Mouse (Mus musculus) monocyte, adult 2 months (primary cell): ENCODE data around the gene Sirt7.
A peak's percentile ranks its signal among the peaks of the same experiment; 100 is the strongest.

Experiments used
- DNase-seq, 2 experiments: peaks; one replicate each; pipeline ENCODE4 v3.0.0; 2022; ENCODE audit warnings: low spot score in 2 of 2, low read depth in 1 of 2

Gene Sirt7

DNA sequence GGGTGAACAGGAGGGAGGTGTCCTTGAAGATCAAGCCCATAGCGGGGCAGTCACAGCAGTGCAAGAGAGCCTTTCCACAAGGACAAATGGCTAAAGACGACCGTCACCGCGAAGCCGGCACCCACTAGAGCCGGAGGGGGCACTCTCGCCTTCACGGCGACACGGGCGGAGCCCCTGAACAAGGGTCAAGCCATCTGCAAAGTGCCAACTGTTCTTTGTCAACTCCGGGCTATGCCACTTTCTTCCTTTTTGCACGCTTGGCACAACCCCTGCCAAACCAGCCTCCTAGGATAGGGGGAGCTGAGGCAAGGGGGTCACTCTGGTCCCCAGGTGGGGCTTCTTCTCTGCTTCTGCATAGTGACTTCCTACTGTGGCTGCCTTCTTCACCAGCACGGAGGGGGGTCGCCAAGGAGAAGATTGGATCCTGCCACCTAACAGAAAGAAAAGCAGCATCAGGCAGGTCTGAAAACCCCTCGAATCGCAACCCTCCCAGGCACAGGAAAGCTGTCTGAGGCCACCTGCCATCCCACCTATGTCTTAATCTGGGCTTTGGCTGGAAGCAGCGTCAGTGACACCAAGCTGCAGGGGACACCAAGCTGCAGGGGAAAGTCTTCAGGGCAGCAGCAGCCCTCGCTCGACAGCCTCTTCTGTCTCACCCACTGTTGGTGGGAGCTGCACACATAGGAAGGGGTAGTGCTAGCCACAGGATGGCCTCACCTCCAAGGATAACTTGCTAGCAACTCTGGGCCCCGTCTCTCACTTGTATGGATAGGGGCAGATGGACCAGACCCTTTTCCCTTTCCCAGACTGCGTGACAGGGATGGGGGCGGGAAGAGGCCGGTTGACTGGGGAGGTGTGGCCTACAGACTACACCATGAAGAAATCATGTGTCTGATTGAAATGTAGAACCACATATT lies 6.2 kb downstream of the Sirt7 start:
- DNase-seq, result no peak

DNA sequence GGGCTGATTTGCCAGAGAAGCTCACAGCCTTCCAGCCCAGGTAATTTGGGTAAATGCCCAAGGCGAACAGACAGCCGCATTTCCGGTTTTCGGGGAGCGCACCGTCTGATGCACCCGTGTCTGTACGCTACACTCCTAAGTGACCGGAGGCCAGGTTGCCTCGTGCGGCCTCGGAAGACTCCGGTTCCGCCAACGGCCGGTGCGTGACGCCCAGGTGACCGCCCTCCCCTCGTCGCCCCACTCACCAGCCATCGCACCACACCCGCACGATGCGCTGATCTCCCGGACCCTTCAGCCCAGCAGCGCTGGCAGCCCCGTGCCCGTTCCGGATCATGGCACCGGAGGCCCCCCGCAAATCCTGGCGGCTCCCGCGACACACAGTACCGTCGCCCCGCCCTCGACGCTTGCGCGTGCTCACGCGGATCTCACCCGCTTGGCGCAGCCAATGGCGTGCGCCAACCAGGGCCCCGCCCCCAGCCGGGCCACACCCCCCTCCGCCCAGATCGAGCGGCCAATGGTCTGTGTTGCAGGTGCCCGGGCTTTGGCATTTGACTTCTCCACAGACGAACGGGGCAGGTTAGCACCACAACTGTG lies 7.4 kb downstream of the Sirt7 start, which contains the start of gene Pcyt2:
Gene Pcyt2, minus strand, starts transcription at position 418 of the 594 bp plus-strand sequence.
- DNase-seq, result peak; percentile 60 to 84

DNA sequence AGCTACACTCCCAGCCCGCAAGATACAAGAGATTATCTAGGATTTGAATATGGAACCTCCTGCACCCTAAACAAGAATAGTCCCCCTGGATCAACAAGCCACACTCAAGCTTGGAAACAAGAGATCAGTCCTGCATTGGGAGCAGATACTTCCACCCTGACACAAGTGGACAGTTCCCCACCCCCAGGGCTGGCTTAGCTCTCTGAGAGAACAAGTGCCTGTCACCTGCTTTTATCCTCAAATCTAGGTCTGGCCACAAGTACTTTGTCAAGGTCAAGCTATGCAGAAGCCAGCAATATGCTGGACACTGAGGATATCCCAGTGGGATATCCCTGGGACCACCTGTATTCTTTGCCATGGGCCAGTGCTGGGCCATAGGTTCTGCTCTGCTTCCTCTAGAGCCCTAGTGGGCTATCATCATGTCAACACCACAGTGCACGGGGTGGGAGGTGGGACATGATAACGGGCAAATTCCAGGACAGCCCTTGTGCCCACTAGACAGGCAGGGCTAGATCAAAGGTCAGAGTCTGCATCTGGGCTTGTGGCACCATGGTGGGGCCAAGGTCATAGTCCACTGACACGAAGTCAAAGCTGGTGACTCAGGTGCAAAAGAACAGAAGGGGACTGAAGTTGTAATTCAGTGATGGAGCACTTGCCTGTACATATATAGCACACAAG lies 8.3 kb downstream of the Sirt7 start:
- no peak for DNase-seq

DNA sequence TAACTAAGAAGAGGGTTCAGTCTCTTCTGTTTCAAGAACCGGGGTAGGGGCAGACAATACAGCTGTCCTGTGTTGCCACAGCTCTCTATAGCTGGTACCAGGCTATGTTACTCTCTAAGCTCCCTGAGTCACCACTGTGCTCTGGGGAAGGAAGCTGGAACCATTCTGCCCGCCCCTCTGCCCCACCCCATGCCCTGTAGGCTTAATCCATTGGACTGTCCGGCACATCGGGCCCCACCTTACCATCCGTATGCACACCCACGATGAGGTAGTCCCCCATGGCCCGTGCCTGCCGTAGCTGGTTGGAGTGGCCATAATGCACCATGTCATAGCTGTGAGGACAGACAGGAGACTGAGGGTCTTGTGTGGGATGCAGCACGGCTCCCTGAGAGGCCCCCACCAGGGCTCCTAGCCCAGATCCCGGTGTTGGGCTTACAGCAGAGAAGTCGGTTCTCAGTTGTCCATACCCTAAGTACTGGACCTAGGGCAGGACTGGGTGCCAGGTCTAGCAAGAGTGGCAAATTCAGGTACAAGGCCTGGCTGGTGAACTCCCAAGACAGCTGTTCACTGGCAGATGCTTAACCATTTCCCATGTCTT lies 9.3 kb downstream of the Sirt7 start:
- no peak for DNase-seq

DNA sequence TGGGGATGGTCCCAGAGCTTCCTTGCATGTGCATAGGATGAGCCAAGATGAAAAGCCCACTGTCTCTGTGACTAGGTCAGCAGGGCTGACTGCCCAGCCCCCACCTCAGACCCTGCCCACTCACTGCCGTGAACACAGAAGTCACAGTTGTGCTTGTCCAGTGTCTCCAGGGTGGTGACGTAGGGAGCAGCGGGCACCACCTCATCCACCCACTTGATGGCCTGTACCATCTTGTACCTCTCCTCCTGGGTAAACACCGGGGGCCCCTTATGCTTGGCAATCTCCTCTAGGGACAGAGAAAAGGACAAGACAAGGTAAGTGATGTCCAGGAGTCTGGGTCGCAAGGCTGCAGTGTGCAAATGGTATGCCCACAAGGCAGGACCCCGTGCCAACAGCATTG lies 9.9 kb downstream of the Sirt7 start:
- no peak for DNase-seq

DNA sequence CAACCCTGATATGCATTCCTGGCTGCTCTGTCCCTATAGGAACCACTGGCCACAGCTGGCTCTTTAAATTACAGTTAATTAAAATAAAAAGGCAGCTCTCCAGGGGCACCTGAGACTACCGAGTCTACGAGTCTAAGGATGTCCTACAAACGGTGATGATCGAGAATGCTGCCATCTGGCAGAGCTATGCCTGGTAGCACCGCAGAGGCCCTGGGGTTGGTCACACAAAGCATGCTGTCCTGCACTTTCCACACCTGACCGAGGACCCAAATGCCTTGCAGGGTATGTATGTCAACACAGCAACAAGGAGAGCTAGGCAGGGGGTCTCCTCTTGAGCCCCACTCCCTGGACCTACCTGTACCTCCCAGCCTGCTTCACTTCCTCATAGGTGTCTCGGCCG lies 11.1 kb downstream of the Sirt7 start:
- no peak for DNase-seq

DNA sequence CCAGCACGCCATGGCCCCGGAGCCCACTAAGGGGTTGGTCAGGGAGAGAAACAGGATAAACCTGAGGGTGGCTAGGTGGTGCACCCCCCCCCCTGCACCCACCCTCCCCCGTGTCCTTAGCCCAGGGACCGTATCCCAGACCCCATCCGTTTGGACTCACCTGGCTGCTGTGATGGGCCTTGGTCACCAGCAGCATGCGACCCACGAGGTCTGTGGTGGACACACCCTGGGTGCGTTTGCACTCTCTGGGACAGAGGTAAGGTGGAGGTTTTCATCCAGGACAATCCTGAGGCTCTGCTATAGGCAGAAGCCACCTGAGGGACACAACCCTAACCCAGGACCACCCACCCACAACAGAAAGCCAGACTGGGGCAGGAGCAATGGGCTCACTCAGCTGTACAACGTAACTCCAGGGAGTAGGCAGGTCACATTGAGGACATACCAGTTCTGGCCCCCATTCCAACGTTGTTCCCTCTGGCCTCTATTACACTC lies 11.5 kb downstream of the Sirt7 start:
- DNase-seq, result no peak

DNA sequence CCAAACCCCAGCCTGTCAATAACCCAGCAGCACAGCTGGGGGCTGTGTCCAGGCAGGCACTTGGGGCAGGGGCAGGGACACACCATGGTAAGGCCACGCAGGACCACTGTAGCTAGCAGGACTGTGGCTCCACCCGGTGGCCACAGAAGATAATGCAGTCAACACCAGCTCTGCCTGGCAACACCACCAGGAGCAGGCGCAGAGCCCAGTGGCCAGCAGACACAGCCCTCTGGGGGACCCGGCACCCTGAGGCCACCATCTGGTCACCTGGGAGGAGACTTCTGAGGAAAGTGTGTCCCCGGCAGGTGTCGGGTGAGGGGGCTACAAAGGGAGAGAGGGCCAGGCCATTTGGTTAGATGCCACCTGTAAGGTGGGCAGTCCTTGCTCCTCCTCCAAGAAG lies 12.3 kb downstream of the Sirt7 start:
- peak in 1 of 2 experiments; percentile 64 for DNase-seq

DNA sequence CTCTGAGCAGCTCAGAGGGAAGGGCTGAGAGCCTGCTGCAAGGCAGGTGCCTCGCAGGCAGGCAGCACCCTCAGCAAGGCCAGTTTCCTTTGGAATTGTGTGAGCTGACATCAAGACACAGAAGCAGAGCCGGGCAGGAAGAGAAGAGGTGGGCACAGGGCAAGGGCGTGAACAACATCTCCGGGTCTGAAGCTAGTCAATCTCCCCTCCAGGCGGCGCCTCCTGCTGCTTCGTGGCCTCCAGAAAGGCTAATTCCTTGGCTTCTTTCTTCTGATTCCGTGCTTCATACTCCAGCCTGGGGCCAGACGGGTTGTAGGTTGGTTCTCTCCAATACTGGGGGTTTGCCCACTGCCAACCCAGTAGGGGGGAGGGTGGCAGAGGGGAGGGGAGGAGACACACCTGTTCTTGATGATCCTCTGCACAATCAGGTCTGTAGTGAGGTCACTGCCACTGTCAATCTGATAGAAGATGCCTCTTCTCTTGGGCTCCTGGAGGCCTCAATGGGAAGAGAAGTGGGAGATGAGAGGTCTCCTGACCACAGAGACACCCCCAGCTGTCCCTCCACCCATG lies 14.5 kb downstream of the Sirt7 start:
- no peak for DNase-seq

DNA sequence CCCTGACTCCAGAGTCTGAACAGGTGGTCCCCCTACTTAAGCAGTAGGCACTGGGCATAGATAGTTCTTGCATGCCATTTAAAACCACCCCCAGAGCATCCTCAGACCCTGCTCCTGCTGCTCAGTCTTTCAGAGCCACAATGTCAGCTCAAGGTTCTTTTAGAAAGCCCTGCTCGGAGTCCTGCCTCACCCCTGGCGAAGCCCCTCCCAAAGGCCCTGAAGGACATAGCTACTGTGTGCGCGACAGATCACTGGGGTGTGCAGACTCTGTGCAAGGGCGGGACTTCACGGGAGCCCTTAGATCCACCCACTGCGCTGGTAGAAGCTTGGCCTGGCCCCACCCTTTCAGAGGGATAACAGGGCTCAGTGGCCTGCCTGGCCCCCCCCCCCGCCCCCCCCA lies 15.8 kb downstream of the Sirt7 start:
- no peak for DNase-seq

DNA sequence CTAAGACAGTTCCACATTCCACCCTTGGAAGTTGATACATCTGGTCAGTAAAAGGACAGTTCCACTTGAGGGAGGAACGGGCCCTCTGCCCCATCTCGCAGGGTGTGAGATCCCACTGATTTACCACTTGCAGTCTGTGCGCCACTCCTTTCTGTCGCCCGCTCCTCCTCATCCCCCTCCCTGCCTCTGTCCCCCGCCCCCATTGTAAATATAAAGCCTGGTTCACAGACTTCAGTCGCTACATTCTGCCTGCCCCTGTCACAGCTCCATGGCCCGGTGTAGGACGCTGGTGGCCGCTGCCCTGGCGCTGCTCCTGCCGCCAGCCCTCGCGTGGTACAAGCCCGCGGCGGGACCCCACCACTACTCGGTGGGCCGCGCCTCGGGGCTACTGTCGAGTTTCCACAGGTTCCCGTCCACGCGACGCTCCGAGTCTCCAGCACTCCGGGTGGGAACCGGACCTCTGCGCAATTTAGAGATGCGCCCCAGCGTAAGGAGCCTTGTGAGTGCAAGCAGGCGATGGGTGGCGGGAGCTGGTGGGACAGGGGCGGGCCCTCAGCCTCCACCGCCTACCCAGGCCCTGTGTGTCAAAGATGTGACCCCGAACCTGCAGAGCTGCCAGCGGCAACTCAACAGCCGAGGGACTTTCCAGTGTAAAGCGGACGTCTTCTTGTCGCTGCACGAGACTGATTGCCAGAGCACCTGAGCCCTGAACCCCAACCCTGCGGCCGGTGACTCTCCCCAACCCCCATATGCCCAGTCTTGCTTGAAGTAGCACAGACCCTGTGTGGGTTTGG lies 16.6 kb downstream of the Sirt7 start, which contains the start of gene Npb:
Gene Npb, plus strand, starts transcription at position 237 of the 794 bp plus-strand sequence.
- no peak for DNase-seq

DNA sequence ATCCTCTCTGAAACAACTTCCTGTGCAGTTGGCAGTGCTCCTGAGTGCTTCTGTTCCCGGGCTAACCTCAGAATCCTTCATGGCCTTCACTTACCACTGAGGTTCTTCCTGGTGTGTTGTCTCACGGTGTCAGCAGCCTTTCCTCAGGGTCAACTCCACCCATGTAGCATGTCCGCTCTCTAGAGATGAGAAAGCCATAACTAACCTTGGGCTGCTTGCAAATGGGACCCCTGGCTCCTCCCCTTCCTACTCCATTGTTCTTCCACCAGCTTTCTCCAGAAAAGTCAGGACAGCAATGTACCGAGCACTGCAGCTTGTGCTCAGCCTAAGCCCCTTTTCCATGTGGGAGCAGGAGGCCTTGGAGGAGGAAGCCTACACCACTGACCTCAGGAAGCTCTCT lies 18.3 kb downstream of the Sirt7 start:
- no peak for DNase-seq

DNA sequence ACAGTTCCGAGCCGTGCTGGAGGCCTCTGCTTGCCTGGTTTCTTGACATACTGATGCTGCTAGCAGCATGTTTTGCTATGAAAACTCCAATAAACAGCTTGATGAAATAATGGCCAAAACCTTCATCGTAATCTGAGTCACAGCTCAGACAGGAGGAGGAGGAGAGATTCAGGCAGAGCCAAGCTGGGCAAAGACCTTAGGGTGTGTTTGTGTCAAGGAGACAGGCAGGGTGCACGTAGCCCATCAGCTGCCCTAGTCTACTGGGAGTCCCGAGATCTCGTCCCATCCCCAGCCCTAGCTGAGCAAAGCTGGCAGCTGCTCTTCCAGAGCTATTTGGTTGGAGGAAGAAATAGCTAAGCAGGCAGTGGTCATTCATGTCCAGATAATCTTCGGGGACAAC lies 19.4 kb downstream of the Sirt7 start:
- DNase-seq, result no peak

DNA sequence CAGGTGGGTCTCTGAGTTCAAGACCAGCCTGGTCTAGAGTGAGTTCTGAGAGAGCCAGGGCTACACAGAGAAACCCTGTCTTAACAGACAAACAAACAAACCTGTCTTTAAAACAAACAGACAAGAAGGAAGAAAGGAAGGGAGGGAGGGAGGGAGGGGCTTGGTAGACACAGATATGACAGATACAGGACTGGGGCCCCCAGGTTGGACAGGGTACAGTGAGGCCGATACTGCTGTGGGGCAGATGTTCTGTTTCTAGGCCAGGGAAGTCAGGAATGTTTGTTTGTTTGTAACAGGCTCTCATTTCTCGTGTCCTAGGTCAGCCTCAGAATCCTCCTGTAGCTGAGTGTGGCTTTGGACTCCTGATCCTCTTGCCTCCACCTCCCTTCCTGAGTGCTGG lies 21.5 kb downstream of the Sirt7 start:
- no peak for DNase-seq

DNA sequence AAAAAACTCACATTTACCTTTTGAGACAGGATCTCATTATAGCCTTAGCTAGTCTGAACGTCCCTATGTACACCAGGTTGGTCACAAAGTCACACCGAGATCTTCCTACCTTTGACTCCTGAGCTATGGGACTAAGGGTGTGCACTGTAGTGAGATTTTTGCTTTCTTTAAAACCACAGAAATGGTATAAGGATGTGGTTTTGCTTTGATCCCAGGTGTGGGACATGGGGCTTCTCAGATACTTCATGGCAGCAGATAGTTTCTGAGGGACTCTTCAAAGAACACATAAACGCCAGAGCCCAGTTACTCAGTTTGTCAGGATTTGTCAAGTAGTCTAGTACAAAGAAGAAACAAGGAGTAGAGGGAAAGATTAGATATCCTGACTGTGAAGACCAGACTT lies 24.3 kb downstream of the Sirt7 start:
- DNase-seq, result no peak

DNA sequence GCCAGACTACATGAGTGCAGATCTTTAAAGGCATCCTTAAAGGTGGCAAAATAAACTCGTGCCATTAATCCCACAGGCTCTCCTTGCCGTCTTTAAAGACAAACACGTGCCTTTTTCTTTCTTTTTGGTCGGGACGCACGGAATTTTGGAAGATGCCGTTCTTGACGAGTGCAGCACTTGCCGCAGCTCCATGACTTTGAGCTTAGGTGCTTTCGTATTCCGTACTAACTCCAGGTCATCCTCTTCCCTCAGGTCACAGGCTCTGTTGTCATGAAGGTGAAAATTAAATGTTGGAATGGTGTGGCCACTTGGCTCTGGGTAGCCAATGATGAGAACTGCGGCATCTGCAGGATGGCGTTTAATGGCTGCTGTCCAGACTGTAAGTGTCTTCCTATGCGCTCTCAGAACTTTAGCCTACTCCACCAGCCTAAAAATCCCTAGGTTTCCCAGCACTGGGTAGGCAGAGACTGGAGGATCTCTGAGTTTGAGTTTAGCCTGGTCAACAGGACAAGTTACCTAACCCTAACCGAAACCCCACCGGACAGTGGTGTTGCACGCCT lies 26.0 kb downstream of the Sirt7 start:
- no peak for DNase-seq

DNA sequence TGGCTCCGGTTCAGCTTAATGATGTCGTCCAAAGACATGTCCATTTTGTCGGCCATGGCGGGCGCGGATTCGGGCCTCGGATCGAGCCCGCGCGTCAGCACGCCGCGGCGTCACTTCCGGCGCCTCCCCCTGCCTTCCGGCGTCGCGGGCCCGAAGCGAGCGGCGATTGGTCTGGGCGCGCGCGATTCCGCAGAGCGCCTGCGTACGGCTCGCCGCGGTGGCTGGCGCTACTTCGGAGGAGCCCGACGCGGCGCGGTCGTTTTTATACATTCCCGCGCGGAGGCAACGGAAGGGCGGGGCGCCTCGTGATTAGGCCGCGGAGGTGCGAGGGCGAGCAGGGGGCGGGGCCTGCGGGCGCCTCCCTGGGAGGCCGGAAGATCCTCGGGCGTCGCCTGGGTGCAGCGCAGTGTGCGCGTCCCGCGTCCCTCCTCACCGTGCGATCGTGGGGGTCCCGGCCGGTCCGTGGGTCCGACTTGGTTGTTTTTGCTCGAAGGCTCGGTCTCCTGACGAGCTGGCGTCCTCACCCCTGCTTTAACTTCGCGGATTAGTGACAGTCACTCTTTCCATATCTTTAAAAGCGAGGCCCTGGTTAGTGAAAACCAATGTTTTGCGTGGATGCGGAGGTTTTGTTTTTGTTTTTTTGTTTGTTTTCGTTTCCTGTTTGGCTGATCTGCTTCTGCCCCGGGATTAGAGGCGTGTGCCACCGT lies 26.6 kb downstream of the Sirt7 start, which contains the start of the genes Alyref and Anapc11:
Gene Alyref, minus strand, starts transcription at position 83 of the 707 bp plus-strand sequence.
Gene Anapc11, plus strand, starts transcription at position 139 of the 707 bp plus-strand sequence.
- peak; percentile 85 to 89 for DNase-seq

DNA sequence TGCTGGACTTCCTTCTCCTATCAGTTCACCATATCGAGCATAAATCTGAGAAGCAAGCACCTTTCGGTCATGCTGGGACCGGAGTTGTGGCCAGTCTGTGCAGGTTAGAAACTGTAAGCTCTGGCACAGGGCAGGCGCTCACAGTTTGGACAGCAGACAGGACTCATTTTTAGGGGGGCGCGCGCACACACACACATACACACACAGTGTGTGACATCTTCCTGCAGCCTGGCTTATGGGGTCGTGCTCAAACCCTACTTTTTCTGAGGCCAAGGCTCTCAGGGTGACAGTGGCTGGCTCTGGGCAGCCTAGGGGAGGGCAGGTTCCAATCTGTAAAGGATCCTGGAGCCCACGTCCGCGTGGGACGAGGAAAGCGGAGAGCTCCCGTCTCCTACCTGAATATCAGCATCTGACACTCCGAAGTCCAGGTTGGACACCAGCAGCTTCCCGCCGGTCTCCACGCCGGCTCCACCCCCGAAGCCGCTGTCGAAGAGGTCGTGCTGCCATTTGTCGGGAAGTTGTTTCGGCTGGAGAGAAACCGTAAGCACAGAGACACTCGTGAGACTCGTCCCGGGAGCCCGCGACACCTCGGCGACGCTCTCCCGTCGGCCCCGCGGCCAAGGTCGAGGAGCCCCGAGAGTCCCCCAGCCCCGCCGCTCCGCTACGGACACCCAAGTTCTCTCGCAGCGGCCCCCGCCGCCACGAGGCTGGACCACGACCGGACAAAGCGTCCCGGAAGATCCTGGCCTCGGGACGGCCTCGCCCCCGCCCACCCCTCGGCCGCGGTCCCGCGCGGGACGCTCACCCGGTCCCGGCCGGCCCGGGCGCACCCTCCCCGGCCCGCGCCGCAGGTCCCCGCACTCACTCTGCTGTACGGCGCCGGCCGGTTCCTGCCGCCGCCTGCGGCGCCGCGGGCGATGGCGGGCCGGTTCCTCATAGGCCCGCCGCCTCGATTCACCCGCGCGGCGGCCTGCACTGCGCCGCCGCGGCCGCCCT lies 27.5 kb downstream of the Sirt7 start:
- no peak for DNase-seq
